Mouse (Mus musculus) liver (tissue): ENCODE data around the gene Prdm16.

Source experiments
- DNase-seq: peaks from one replicate; pipeline ENCODE4 v3.0.0-alpha.2; 2020; ENCODE audit warnings: mixed read lengths

Gene Prdm16

DNA sequence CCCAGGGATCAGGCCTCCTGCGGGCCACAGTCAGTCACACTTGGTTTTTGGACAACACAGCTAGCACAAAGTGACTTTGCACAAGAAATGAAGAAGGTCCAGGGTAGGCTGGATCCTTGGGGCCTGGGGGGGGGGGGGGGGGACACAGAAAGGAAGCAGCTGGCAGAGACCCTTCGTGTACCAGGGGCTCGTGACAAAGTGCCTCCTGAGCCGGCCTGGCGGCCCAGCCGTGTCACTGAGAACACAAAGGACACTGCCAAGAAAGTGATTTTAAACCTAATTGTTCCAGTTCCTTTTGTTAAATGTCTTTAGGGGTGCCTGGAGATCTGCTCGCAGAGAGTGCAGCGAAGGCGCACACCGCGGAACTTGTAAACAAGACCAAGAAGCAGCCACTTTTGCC lies 87.2 kb downstream of the Prdm16 start:
- DNase-seq = no peak

DNA sequence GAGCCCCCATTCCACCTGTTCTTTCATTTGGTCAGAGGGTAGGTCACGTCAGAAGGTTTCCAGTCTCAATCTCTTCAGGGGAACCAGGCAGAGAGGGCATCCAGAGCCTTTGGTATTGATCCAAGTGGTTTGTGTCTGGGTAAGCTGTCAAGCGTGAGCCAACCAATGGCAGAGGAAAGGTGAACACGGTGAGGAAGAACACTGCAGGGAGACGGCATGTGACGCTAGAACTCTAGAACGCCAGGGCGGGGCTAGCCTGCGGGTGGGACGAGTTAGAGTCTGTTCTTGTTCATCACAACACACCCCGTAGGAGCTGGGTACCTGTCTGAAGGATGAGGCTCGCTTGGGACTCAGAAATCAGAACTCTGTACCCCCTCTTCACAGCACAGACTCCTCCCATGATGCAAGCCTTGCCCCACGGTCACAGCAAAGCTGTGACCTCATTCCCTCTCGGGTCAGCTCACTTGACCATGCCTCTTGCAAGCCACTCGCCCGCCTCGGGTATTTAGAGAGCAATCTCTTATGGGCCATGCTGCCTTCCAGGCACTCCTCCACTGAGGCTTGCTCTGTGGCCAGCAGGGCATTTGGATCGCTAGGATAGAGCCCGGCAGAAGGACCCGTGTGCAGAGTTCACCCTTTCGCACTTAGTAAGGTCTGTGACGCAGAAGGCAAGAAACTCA lies 89.4 kb downstream of the Prdm16 start:
- DNase-seq = no peak

DNA sequence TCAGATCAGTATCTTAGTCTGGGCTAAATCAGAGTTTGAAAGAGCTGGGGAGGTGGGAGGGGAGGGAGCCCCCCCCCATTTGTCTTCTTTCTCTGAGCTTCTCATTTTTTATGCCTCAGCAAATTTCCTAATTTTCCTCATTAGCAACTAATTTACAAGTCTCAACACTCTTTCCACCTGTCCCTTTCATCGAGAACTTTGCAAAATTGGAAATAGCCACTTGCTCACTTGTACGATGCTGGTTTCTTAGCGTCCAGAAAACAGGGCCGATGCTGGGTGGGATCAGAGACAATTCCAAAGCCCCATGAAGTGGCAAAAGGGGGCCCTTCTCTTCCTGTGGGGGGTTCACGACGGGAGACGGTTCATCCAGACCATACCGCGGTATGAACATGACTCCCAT lies 91.4 kb downstream of the Prdm16 start:
- DNase-seq = no peak

DNA sequence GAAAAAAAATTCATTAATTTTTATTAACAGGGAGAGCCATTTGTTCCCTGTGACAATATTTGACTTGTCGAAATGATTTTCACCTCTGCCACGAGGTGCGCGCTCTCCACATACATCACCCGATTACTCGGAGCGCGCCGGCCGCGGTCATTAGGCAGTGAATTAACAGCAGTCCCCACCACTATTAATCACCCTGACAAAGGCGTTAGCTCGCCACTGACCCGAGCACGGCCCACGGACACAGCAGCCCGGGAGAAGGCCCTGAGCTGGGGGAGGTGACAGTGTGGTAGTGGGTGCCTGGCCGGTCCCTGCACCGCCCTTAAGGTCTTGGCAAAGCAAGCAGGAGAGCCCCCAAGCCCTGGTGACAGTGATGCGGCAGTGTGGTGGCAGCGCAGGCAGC lies 92.8 kb downstream of the Prdm16 start:
- no peak for DNase-seq

DNA sequence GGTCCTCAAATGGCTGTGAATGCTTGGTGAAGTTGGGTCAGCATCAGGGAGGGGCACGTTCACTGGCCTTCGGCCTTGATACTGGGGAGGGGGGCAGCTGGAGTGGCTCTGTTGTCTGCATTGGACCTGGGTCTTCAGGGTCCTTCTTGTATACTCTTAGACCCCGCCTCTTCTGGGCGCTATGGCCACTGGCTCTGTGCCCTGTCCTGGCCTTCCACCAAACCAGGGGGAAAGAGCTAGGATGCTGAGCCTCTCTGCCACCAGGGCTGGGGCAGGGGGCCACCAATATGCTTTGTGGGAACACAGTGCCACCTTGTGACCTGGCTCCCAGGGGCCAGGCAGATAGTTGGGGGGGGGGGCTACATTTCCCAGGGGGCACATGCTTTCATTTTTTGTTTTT lies 93.5 kb downstream of the Prdm16 start:
- no peak for DNase-seq

DNA sequence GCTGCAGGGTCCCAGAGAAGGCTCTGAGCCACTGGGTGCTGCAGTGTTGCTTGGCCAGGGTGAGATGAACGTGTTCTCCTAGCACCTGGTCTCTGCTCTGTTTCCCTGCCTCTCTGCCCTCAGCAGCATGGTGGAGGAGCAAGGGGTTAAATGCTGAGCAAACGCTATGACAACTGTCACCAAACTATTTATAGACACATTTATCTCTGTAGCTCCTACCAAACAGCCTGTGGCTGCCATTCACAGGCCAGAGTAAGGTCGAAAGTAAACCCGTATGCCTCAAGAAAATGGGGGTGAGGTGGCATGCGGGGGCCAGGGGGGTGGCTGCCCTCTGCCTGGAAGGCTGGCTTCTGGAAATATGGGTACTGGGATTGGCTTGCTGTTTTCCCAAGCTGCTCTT lies 94.1 kb downstream of the Prdm16 start:
- DNase-seq = peak; percentile 37

DNA sequence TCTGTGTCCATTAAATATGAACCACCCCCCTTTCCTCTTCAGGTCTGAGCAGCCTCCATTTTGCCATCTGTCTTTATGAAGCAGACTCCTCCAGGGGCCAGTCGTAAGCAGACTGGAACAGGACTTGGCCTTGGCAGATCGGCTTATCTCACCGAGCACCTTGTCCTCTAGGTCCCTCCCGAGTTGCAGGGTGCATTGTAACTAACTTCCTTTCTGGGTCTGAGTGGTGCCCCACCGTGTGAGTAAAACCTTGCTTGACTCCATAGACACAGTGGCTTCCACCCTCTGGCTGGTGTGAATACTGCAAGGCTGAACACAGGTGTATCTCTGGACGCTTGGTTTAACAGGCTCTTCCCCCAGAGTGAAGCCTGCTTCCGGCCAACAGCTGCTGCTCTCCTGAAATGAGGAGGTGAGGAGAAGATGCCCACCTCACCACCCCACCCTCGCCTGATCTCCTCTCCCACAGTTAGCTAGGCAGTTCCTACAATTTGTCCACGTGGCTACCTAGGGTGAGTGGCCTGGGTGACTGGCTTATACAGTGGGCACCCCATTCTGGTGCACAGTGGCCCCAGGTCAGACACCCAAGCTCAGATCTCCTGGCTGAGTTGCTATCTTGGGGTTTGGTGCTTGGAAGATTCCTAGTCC lies 94.9 kb downstream of the Prdm16 start:
- peak; percentile 79 for DNase-seq

DNA sequence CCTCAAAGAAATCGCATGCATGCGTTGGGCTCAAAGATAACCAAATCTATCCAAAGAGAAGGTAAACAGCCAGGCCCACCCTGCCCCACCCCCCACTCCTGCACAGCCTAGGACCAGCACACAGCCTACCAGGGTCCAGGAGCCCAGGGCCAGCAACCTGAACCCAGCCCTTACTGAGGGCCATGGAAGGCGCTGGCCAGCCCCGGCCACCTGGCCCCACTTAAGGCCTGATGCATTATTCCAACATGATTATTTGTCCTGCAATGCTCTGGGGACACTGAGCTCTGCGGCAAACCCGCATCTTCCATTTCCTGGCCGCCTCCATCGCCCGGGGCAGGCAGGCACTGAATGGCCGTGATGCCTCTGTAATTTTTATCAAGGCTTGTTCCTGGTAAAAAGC lies 96.0 kb downstream of the Prdm16 start:
- peak; percentile 53 for DNase-seq

DNA sequence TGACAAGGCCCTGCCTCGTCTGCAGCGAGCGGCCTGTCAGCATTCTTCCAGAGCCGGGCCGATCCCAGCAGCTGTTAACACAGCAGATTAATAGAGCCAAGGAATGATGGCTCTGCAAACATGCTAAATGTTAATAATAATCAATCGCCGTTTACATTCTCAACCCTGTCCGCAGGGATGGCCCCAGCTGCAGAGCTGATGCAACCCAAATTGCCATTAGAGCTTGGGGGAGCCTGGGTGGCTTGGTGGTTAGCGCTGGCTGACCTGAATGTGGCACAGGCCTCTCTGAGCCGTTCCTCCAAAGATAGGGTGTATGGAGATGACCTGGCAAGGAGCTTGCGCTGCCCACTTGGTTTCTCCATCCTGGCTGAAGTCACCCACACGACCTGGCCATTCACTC lies 97.0 kb downstream of the Prdm16 start:
- no peak for DNase-seq

DNA sequence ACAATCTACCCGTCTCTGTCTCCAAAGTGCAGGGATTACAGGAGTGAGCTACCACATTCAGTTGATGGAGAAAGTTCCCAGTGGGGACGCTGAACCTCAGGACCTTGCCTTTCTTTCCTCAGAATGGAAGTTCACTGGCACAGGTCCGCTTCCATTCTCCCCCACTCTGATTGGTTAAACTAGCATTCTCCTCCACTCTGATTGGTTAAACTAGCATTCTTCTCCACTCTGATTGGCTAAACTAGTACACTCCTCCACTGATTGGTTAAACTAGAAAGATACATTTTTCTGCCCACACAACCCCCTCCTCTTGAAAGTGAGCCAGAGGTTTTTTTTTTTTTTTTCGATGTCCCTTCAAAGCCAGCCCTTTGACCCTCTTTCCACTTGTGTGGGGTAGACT lies 97.9 kb downstream of the Prdm16 start:
- DNase-seq = no peak

DNA sequence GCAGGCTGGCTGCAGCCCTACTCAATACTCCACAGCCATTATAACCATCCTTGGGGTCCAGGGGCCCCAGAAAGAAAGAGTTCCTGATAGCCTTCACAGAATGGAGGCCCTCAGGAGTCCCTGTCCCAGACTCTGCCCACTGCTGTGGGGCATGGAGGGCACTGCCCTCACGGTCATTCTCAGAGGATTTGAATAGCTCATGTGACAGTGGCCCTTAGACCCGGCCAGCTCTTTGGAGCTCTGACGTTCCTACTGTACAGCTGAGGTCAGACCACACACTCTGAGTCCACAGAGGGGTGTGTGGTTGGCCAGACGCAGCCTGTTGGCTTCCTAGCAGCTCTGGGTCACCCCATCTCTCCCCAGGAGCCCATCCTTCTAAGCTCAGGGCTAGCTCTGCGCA lies 100.6 kb downstream of the Prdm16 start:
- no peak for DNase-seq

DNA sequence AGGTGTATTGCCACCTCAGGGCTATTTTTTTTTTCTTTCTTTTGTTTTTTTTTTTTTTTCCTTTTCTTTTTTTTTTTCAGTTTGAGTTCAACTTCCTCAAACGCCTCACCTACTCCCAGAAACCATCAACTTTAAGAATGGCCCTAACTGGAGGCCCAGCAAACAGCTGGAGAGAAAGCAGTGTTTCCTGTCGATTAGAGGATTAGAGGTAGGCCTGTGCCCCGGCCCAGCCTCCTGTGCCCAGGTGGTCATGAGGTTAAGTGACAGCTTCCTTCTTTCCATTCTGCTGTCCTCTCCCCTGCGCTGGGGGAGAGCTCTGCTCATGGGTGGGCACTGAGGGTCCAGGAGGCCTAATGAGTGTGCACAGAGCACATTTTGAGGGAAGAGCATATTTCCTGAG lies 105.3 kb downstream of the Prdm16 start:
- DNase-seq = no peak

DNA sequence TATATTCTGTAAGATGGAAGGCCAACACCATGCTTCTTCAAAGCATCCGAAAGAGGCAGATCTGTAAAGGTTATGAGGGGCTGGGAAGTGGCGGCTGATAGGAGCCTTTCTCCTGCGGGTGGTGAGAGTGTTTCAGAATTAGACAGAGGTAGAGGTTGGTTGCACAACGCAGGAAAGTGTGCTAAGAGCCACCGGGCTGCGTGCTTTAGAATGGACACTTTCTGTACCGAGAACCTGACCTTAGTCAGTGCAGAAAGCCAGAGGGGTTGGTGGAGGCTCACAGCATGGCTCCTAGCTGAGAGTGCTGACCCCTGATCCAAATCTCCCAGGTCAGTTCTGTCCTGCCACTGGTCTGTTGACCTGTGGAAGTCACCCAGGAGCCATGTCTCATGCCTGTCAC lies 106.3 kb downstream of the Prdm16 start:
- peak; percentile 14 for DNase-seq

DNA sequence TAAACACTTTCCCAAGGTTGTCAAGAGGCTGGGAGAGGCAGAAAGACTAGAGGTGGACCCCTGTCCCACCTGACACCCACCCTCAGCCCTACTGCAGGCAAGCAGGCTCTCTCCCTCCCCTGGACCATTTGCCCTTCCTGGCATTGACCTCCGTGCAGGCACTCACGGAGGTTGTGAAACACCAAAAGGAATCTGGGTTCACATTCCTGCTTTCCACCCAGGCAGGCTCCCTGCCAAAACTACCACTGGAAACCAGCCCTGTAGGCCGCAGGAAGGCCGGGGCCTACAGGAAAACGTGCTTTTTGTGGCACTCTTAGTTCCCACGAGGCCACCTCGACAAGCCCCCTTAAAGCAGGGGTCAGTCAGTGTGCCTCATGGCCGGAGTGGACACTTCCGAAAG lies 109.2 kb downstream of the Prdm16 start:
- peak; percentile 25 for DNase-seq

DNA sequence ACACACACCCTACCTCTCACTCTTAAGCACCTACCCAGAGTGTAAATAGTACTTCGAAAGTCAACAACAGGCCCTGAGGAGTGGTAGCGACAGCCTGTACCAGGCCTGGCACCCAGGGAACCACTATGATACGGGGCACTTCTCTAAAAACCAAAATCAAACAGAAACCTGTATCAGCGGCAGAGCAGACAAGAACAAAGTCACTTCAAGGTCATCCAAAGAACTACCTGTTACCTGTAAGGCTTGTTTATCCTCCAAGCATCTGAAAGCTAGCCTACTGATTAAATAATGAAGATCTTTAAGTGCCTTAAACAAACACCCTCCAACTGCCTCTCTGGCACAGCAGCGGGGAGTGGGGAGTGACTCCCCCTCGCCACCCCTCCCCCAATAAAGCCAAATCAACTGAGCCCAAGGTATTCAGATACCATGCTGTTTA lies 110.3 kb downstream of the Prdm16 start:
- no peak for DNase-seq

DNA sequence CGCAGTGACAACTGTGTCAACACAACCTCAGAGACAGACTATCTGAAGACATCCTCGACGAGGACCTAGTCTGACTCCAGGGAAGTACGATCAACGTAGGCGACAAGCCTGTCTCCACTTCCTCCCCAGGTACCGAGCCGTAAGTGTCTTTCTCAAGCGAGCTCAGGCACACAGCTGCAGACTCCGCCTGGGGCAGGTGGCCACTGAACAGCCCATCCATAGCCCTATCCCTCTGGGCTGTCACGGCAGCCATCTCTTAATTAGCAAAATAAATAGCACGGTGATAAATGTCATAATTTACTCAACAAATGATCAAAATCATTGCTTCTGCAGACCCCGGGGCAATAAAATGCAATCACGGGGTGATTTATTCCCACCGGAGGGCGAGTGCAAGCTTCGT lies 112.8 kb downstream of the Prdm16 start:
- no peak for DNase-seq

DNA sequence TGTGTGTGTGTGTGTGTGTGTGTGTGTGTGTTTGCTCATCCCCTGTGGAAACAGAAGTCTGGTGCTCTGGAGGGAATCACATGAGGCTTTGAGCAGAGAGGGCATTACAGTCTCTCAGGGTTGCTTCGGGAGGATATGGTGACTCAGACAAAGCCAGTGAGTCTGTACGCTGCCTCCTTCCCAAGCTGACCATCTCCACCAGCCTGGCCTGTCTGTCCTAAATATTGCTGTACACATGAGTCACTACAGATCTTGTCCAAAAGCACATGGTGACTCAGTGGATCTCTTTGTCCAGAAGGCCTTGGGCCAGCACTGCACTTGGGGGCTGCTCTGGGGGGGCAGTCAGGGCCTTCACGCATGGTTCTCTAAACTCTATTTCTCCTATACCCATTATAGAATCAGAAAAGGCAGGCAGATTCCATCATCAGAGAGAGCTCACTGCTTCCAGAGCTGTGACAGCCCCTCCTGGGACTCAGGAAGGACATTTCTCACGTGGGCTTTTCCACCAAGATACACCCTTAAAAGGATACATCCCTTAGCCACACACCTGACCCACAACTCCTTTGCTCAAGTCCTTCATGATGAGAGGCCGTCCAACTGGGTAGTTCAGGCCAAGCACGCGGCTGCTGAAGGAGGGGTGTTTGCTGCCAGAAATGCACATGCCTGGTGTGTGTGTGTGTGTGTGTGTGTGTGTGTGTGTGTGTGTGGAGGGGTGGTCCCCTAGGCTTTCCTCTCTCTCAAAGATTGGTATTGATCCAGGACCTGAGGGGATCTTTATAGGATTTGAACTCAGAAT lies 114.6 kb downstream of the Prdm16 start:
- no peak for DNase-seq

DNA sequence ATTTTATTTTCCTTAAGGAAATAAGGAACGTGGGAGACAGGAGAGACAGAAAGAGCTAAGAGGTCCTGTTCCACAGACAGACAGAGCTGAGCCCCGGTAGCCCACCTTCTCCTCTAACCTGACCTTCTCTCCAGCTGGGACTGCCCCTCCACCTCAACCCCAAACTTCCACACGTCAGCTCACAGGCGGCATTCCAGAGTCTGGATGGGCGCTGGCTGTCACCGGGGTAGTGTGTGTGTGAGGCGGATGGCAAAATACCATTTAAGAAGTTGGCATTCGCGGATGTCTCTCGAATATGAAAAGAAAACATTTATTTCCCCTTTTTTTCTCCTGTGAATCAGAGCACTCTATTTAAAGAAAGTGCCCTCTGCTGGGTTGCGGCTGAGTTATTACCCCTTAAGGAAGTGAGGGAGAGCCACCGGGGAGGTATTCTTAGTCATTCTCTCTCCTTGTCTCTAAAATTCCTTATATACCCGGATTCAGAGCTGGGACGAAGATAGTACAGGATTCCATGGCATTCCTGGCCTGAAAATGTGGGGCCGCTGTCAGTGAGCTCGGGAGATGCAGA lies 117.1 kb downstream of the Prdm16 start:
- DNase-seq = no peak

DNA sequence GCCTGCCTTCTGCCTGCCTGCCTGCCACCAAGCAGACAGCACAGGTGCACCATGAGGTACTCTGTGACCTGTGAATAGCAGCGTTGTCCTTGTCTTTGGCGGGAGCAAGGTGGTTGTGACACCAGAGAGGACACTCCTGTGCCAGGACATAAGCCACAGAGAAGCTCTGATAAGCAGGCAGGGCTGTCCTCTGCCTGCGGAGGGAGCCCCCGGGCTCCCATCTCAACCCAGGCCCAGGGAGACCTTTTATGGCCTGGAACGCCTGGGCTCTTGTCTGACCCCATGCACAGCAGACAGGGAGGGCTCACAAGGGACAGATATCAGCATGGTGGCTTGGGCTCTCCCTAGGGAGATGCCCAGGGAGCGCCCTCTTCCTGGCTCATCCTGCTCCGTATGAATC lies 118.7 kb downstream of the Prdm16 start:
- no peak for DNase-seq

DNA sequence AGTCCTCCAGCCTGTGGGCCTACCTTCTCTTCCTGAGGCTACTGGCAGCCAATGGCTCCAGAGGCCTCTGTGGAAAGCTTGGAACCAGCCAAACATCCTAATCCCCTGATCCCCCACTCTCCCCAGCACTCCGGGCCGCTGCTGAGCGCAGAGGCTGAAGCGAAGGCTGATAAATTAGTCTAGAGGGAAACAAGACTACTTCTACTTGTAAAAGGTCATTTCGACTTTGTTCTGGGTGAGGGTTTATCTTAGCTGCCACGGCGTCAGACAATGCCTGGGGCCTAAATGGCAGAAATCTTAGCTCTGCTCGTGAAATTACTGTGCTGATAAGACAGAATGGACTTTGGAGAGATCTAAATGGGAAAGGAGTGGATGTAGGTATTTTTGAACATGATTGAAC lies 120.2 kb downstream of the Prdm16 start:
- no peak for DNase-seq

DNA sequence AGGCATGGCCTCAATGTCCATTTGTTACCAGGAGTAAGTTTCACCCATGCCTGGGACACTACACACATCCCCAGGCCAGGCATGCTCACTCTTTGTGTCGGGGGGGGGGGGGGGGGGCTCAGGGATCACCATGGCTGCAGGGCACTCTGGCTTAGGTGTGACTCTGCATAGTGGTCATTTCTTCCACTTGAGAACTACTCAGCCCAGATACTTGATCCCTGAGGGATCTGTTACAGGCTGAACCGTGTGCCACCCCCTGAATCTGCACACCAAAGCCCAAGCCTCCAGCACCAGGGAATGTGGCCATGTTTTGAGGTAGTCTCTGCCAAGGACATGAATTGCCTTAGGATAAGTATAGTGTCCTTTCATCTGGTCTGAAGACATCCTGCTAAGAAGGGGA lies 123.0 kb downstream of the Prdm16 start:
- no peak for DNase-seq

DNA sequence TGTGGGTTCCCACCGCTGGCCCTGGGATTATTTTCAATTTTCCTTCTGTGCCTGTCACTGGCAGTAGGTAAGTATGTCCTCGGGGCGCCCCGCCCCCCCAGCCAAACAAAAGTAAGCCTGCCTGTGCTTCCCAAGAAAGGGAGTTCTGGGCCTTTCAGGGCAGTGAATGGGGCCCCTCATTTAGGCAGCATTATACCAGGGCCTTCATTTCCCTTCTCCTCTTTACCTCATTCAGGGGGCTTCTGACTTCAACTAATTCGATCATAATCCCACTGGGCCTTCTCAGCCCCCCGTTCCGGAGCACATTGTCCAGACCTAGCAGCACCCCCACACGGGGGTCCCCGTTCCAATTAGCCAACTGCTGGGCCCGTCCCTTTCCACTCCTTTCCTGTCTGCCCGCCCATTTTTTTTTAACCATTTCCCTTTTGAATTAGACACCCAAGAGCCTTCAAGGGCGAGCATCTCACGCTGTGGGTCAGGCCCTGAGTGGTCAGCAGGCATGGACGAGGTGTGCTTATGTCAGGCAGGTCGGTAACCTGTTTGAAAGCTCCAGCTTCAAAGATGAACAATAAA lies 124.1 kb downstream of the Prdm16 start:
- no peak for DNase-seq

DNA sequence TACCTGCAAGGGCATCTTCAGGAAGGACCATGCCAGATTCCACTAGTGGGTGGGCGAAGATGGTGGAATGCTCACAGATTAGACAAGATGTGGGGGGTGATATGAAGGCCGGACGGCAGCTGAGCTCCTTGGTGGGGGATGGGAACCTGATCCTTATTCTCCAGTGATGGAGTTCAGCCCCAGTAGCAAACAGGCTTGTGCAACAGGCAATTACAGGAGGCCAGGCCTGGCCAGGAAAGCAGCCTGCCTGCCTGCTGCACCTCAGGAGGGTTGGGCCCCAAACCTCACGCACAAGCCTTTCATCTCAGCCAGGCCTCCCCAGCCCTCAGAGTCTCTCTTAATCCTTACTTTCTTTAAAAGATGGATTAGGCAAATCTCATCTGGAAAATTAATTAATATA lies 124.9 kb downstream of the Prdm16 start:
- DNase-seq = no peak
